Mouse (Mus musculus) CH12.LX (cell line): ENCODE results near the gene Ezh1.

Experiments used
- CHD2 ChIP-seq: IDR thresholded peaks from 2 replicates; pipeline ENCODE4 v1.6.1; 2011; ENCODE audit warnings: low read length, improper control_type of control experiment
- CTCF ChIP-seq, 2 experiments: IDR thresholded peaks in 1 of 2; conservative IDR thresholded peaks in 1 of 2; 2 replicates each; pipeline ENCODE4 v1.5.1; 2011 to 2012; ENCODE audit warnings: low read depth in 2 of 2, low read length in 2 of 2, improper control_type of control experiment in 1 of 2, inconsistent platforms in 1 of 2, mild to moderate bottlenecking in 1 of 2, moderate library complexity in 1 of 2
- E2F4 ChIP-seq: IDR thresholded peaks from 2 replicates; pipeline ENCODE4 v1.6.1; 2011; ENCODE audit warnings: low read depth, low read length, improper control_type of control experiment; ENCODE audit not compliant: insufficient replicate concordance
- IRF4 ChIP-seq: IDR thresholded peaks from 2 replicates; pipeline ENCODE4 v1.6.1; 2014; ENCODE audit warnings: low read depth, mild to moderate bottlenecking, inconsistent platforms, low read length, improper control_type of control experiment
- MAFK ChIP-seq: IDR thresholded peaks from 2 replicates; pipeline ENCODE4 v1.6.1; 2011; ENCODE audit warnings: low read length, improper control_type of control experiment; ENCODE audit not compliant: insufficient replicate concordance
- MXI1 ChIP-seq: IDR thresholded peaks from 2 replicates; pipeline ENCODE4 v1.6.1; 2011; ENCODE audit warnings: mild to moderate bottlenecking, low read depth, low read length, improper control_type of control experiment
- MYC ChIP-seq: IDR thresholded peaks from 2 replicates; pipeline ENCODE4 v1.6.1; 2011; ENCODE audit warnings: low read depth, mild to moderate bottlenecking, improper control_type of control experiment, low read length
- NRF1 ChIP-seq: IDR thresholded peaks from 2 replicates; pipeline ENCODE4 v1.6.1; 2014; ENCODE audit warnings: low read depth, mild to moderate bottlenecking, inconsistent platforms, low read length, improper control_type of control experiment, moderate library complexity
- POLR2A ChIP-seq: IDR thresholded peaks from 2 replicates; pipeline ENCODE4 v1.6.1; 2011; ENCODE audit warnings: low read depth, mild to moderate bottlenecking, improper control_type of control experiment, low read length
- POLR2AphosphoS2 ChIP-seq: IDR thresholded peaks from 2 replicates; pipeline ENCODE4 v1.6.1; 2011; ENCODE audit warnings: low read depth, low read length, improper control_type of control experiment
- TCF12 ChIP-seq: IDR thresholded peaks from 2 replicates; pipeline ENCODE4 v1.6.1; 2014; ENCODE audit warnings: low read depth, mild to moderate bottlenecking, inconsistent platforms, low read length, improper control_type of control experiment
- USF1 ChIP-seq: IDR thresholded peaks from 2 replicates; pipeline ENCODE4 v1.6.1; 2014; ENCODE audit warnings: low read depth, mild to moderate bottlenecking, inconsistent platforms, low read length, improper control_type of control experiment
- ZC3H11A ChIP-seq: IDR thresholded peaks from 2 replicates; pipeline ENCODE4 v1.6.1; 2012; ENCODE audit warnings: low read depth, mild to moderate bottlenecking, inconsistent platforms, low read length, improper control_type of control experiment
- ZNF384 ChIP-seq: IDR thresholded peaks from 2 replicates; pipeline ENCODE4 v1.6.1; 2012; ENCODE audit warnings: low read depth, low read length, improper control_type of control experiment, inconsistent platforms

- TF ChIP-seq MAFK (no peak), CTCF (conservative IDR thresholded peaks at IDR 0.05 in 1 of 2, IDR thresholded peaks at IDR 0.05 in 1 of 2; ENCODE audit: low read depth in 2 of 2, low read length in 2 of 2) (peak in 1 of 2 experiments; percentile 66; a peak in 2 of 4 replicates), NRF1 (no peak), E2F4 (no peak), POLR2A (peak; percentile 64), MYC (peak; percentile 88), USF1 (no peak), ZC3H11A (no peak), CHD2 (no peak), MXI1 (peak; percentile 76; the same call in 1 of the 2 replicates), TCF12 (0 out of 2 replicates have a peak, but pooled peaks have one; percentile 13), ZNF384 (no peak), IRF4 (no peak; the same call in 1 of the 2 replicates), POLR2AphosphoS2 (no peak)
These were observed 50.1 kb downstream of the Ezh1 start for GRCm38 (mm10) chr11:101176117-101176691.
